Mouse (Mus musculus) lung, embryonic 14.5 days (tissue): ENCODE measurements at regions not wholly inside any gene's neighbourhood (a gene's known extent, or its start where the extent isn't known, plus 50 kb on each side); places are given as distances from the start of the nearest gene placed in this dataset.

Experiments
- ATAC-seq: fragments of 200-750 bp; cut with Nextera tagmentation; 2 replicates; pipeline ENCODE4 v1.8.0; 2017; ENCODE audit warnings: mild to moderate bottlenecking, moderate TSS enrichment, moderate library complexity; ENCODE audit not compliant: insufficient read depth
- DNase-seq: peaks from one replicate; pipeline ENCODE4 v3.0.0-alpha.2; 2015
- H3K27ac ChIP-seq: fragments of 300-500 bp; sonication (generic); 2 replicates; pipeline ENCODE4 v1.5.1; 2014; ENCODE audit warnings: low read depth, mild to moderate bottlenecking, moderate library complexity
- H3K27me3 ChIP-seq: fragments of 300-500 bp; sonication (generic); 2 replicates; pipeline ENCODE4 v1.6.1; 2014; ENCODE audit warnings: low read length, control low read depth; ENCODE audit not compliant: insufficient read depth
- H3K36me3 ChIP-seq: fragments of 300-500 bp; sonication (generic); 2 replicates; pipeline ENCODE4 v1.6.1; 2014; ENCODE audit warnings: control low read depth; ENCODE audit not compliant: insufficient read depth
- H3K4me1 ChIP-seq: fragments of 300-500 bp; sonication (generic); 2 replicates; pipeline ENCODE4 v1.6.1; 2014; ENCODE audit warnings: antibody characterized with exemption, control low read depth; ENCODE audit not compliant: insufficient read depth
- H3K4me2 ChIP-seq: fragments of 300-500 bp; sonication (generic); 2 replicates; pipeline ENCODE4 v1.6.1; 2014; ENCODE audit warnings: mild to moderate bottlenecking
- H3K4me3 ChIP-seq: fragments of 300-500 bp; sonication (generic); 2 replicates; pipeline ENCODE4 v1.5.1; 2014; ENCODE audit warnings: low read depth, low read length
- H3K9ac ChIP-seq: fragments of 300-500 bp; sonication (generic); 2 replicates; pipeline ENCODE4 v1.6.1; 2014
- H3K9me3 ChIP-seq: fragments of 300-500 bp; sonication (generic); 2 replicates; pipeline ENCODE4 v1.6.1; 2016; ENCODE audit warnings: low read depth, low read length, control low read depth
- CTCF ChIP-seq: IDR thresholded peaks from 2 replicates; pipeline ENCODE4 v1.5.1; 2016; ENCODE audit warnings: antibody characterized with exemption, low read depth
- WGBS: fragments of 180-500 bp; shearing (Covaris S2); extraction: QIAGEN DNeasy Blood & Tissue Kit; methylation state at CpG from one replicate; pipeline ENCODE4 v1.1.7; 2014; 5-methylcytosine and 5-hydroxymethylcytosine counted together

DNA sequence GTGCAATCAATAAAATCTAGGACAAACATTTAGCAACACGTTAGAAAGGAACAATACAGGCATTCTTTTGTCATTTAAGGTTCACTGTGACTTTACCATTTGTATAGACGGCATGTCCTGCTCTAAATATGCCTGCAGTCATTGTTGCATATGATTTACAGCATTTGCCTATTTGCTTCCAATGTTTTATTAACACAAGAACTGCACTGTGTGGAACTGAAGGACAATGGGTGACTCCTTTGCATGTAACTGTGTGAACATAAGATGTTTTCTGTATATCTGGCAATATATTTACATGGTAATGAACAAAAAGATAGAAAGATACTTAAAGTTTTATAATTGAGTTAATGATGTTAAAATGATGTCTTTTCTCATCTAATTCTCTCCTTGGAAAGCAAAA, 57.1 kb downstream of the Pou4f1 start:
- Histone ChIP-seq H3K4me3 (no peak overlapping the region), H3K27me3 (no peaks in the 10 kb centered on the region), H3K9ac (no peak overlapping the region), H3K27ac (no peak overlapping the region), H3K9me3 (no peaks in the 10 kb centered on the region), H3K4me1 (no peaks in the 10 kb centered on the region), H3K36me3 (no peaks in the 10 kb centered on the region), H3K4me2 (no peak overlapping the region)
- TF ChIP-seq CTCF: no peak
- DNase-seq: no peak
- ATAC-seq: no peak
- WGBS: 46% methylated on average over 2 of the region's 2 CpGs

DNA sequence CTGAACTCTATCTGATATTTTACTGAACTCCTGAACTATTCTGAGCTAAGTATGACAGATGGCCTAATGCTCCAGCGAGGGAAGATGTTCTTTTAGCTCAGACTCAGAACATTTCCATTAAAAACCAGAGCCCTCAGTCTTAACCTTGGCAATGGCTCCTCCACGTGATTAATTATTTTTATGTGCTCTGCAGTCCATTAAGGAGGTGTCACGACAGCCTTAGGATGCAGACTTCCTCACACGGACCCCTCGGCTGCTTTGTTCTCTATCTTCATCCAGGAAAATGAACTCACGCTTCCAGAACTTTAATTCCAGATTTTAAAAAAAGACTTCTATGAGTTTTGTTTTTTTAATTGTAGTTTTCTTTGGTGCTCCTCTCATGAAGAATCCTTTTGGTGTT, 57.5 kb downstream of the Pou4f1 start:
- Histone ChIP-seq H3K9ac (no peak overlapping the region), H3K36me3 (no peaks in the 10 kb centered on the region), H3K27ac (no peak overlapping the region), H3K4me2 (no peak overlapping the region), H3K9me3 (no peaks in the 10 kb centered on the region), H3K27me3 (no peaks in the 10 kb centered on the region), H3K4me1 (no peaks in the 10 kb centered on the region), H3K4me3 (no peak overlapping the region)
- TF ChIP-seq CTCF: no peak
- DNase-seq (no peak), ATAC-seq (no peak)
- 27% methylated on average over 6 of the region's 6 CpGs for WGBS

DNA sequence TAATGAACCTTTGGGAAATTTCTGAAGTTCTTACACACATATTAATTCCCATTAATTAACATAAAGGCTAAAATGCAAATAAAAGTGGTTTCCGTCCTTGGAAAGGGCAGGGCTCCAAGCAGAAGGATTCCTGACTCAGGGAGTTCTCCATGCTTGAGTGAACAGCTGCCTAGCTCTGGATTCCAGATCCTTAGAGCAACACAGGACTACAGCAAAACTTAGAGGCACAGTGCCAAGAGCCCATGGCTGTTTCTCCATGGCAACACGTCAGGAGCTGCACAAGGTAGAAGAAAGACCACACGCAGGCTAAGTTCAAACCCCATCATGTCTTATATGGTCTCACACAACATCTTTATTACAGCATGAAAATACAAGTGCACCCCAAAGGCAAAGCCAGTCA, 61.7 kb downstream of the Pou4f1 start:
- no peak for ATAC-seq
- TF ChIP-seq CTCF: no peak
- Histone ChIP-seq H3K27me3 (no peaks in the 10 kb centered on the region), H3K4me1 (no peaks in the 10 kb centered on the region), H3K9ac (no peak overlapping the region), H3K4me2 (no peak overlapping the region), H3K27ac (no peak overlapping the region), H3K9me3 (no peaks in the 10 kb centered on the region), H3K4me3 (no peak overlapping the region), H3K36me3 (no peaks in the 10 kb centered on the region)
- no peak for DNase-seq
- WGBS: 71% methylated on average over 3 of the region's 3 CpGs

DNA sequence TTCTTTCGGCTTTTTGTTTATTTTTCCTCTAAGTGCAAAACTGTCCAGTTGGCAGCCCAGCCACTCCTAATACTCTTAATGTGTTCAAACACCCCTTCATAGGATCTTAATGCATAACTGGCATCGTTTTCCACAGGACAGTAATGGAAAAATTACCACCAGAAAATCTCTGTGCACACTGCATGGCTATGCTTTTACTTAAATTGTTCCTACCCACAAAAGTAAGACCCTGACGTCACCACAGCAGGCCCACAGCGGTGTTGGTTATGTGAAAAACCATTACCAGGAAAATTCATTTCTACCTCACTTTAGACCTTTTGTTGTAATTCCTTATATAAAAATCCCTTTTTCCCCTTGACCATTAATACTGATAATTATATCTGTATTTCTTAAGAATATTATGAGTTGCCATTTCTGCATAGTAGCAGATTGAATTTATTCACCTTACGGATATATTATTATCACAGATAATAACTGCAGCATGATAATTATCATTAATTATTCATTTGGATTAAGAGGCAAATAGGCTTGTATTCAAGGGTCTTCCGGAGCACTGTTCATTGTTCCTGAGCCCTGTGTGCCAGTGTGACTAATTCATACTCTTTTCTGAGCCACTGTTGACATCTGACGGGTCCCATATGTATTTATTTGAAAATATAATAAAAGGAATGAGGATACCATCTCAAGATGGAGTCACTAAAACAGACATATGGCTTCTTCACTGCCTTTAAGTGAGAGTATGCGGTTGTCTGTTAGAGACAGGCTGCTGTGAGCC, 78.3 kb downstream of the Pou4f1 start:
- Histone ChIP-seq H3K4me2 (no peak overlapping the region), H3K36me3 (no peaks in the 10 kb centered on the region), H3K9ac (no peak overlapping the region), H3K27me3 (no peaks in the 10 kb centered on the region), H3K27ac (no peak overlapping the region), H3K9me3 (no peaks in the 10 kb centered on the region), H3K4me3 (no peak overlapping the region), H3K4me1 (no peaks in the 10 kb centered on the region)
- ATAC-seq (no peak), DNase-seq (no peak)
- TF ChIP-seq CTCF: no peak
- WGBS: 75% methylated on average over 8 of the region's 8 CpGs

- TF ChIP-seq CTCF: no peak
Observed at GRCm38 (mm10) chr14:104388879-104389278, 78.9 kb downstream of the Pou4f1 start.

DNA sequence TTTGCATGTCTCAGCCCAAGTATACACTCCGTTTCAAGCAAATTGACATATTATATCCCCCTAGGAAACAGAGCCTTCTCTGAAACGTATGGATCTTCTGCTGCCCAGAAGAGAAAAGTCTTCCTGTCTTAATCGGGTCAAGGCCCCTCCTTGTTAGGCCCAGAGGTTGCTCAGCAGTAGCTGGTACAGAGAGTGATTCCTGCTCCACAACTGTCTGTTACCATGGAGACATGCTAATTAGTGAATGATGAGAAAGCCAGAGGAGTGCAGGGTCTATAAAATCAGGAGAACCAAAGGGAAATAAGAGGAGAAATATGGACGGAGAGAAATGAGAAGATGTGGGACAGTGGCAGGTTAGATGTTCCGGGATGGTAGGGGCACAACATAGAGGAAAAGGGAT, 86.8 kb downstream of the Pou4f1 start:
- no peaks in the 10 kb centered on the region for H3K36me3 ChIP-seq
- no peaks in the 10 kb centered on the region for H3K27me3 ChIP-seq
- no peak overlapping the region for H3K27ac ChIP-seq
- no peak for DNase-seq
- H3K9ac ChIP-seq: no peak overlapping the region
- H3K9me3 ChIP-seq: no peaks in the 10 kb centered on the region
- TF ChIP-seq CTCF: no peak
- ATAC-seq: no peak
- no peak overlapping the region for H3K4me2 ChIP-seq
- WGBS: 70% methylated on average over 5 of the region's 5 CpGs
- no peaks in the 10 kb centered on the region for H3K4me1 ChIP-seq
- H3K4me3 ChIP-seq: no peak overlapping the region

More at GRCm38 (mm10) chr14:104388879-104389278, 78.9 kb downstream of the Pou4f1 start:
- H3K27me3 ChIP-seq: no peaks in the 10 kb centered on the region
- no peak overlapping the region for H3K27ac ChIP-seq
- DNase-seq (no peak), ATAC-seq (no peak)
- H3K9ac ChIP-seq: no peak overlapping the region
- 40% methylated on average over 2 of the region's 2 CpGs for WGBS
- H3K9me3 ChIP-seq: no peaks in the 10 kb centered on the region
- no peak overlapping the region for H3K4me2 ChIP-seq
- H3K36me3 ChIP-seq: no peaks in the 10 kb centered on the region
- no peaks in the 10 kb centered on the region for H3K4me1 ChIP-seq
- H3K4me3 ChIP-seq: no peak overlapping the region

DNA sequence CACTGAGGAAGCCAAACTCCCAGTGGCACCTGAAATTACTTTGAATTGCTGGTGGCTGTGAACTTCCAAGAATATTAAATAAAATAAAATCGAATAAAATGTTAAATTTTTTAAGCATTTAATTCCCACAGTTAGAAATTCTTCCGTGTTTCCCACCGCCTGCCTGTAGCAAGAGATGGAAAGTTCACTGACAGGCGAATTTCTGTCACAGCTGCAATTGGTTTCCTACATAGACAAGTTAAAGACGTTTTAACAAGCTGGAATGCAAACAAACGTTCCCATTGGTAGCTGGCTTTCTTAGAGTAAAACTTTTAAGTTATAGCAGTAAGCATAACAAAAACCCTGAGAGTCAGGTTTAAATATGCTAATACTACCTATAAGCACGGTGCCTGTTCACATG, 95.0 kb downstream of the Pou4f1 start:
- 47% methylated on average over 7 of the region's 7 CpGs for WGBS
- no peak for ATAC-seq
- Histone ChIP-seq H3K4me2 (no peak overlapping the region), H3K27ac (no peak overlapping the region), H3K36me3 (no peaks in the 10 kb centered on the region), H3K4me3 (no peak overlapping the region), H3K9me3 (no peaks in the 10 kb centered on the region), H3K4me1 (no peaks in the 10 kb centered on the region), H3K27me3 (no peaks in the 10 kb centered on the region), H3K9ac (no peak overlapping the region)
- no peak for TF ChIP-seq CTCF
- no peak for DNase-seq
